Mouse (Mus musculus) neutrophil, adult 65 days (primary cell): ENCODE results near the gene Sec24a. TPM values are rescaled to one million over a fixed set of nuclear protein-coding genes. Genes with fewer than 3 reads are reported as not detected.

Source experiments
- total RNA-seq: library from RNA; stranded (reverse); gene quantifications from 2 replicates; pipeline ENCODE4 v1.2.4, GENCODE M21; 2023

Sec24a gene
- 26.7 and 31.6 TPM in 2 replicates for total RNA-seq

DNA sequence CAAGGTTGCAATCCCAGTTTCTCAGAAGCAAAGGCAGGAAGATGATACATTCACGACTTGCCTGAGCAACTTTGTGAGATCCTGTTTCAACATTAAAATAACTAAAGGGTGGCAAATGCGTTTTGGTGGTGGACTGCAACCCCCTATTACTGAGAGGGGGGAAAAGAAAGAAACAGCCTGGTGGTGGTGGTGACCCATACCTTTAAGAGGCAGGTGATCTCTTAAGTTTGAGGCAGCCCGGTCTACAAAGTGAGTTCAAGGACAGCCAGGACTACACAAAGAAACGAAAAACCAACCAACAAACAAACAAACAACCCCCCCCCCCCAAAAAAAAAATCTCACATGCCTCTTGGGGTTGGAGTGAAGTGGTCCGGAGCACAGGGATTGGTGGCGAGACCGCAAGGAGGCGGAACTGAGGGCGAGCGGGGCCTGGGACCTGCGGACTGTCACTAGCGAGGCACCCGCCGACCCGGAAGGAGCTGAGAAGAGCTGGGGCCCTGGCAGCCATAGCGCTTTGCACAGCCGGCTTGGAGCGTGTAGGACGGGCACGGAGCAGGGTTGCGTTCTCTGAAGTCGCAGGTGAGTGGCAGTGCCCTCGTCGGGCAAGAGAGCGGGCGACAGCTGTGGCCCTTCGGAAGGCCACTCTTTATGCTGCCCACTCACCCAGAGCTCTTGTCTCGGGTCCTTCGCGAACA is at the start of gene Sec24a, which contains the start of gene Sar1b:
Gene Sec24a (minus strand): TSS at position 422 of the 695 bp plus-strand sequence.
Gene Sar1b (plus strand): TSS at position 475 of the 695 bp plus-strand sequence.

GRCm38 (mm10) chr11:51688330-51689328 is 74.8 kb downstream of the Sec24a start, which contains the start of gene 0610009B22Rik:
0610009B22Rik (minus strand) TSS chr11:51688874.

DNA sequence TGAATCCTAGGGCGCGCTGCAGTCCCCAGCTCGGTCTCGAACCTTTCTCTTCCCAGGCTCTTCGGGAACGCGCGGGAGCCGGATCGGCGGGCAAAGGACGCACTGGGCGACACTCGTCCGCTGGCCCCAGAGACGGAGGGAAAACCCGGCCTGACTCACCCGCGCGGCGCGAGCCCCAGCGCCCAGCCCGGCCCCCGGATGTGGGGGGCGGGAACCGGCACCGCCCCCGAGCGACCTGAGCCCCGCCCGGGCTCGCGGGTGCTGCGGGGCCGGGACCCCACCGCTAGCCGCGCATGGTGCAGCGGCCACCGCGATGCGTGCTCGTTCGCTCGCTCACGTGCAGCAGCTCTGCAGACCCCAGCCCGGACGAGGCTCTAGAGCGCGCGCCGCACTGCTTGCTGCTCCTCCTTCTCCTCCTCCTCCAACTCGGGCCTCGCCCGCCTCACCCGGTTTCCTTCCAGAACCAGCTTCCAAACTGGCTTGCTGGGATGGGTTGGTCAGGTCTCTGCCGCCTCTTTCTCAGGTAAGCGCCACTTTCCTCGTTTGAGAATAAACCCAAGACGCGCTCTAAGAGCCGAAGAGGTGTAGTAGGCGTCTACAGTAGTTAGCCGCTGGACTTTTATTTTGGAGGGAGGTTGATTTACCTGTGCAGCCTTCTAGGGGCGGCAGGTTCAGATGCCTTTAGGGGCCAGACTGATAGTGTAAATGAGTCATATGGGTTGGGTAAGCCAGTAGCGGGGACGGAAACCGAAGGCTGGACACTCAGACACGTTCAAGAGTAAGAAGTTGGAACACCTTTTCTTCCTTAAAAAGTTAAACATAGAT is 112.5 kb downstream of the Sec24a start, which contains the start of the genes N4bp3 and D930048N14Rik:
Gene N4bp3 (minus strand): TSS at position 152 of the 825 bp plus-strand sequence.
Gene D930048N14Rik (plus strand): TSS at position 264 of the 825 bp plus-strand sequence.

Other genes with a start within 250 kb of the Sec24a start
- gene Phykpl, start 178.9 kb downstream of the Sec24a start, total RNA-seq, result 5.9 and 6.2 TPM in 2 replicates
- 132 and 142 TPM in 2 replicates for gene Hnrnpab, start 156.8 kb downstream of the Sec24a start, total RNA-seq
- gene Nhp2, start 143.9 kb downstream of the Sec24a start, total RNA-seq, result 28.5 and 34.4 TPM in 2 replicates
- 73.4 and 93.7 TPM in 2 replicates for gene Rmnd5b, start 127.7 kb downstream of the Sec24a start, total RNA-seq
- 6.0 and 11.2 TPM in 2 replicates for gene N4bp3, start 112.8 kb downstream of the Sec24a start, total RNA-seq
- gene D930048N14Rik, start 112.7 kb downstream of the Sec24a start, total RNA-seq, result 0.48 and 0.60 TPM in 2 replicates
- 6.5 and 7.1 TPM in 2 replicates for gene 0610009B22Rik, start 74.8 kb downstream of the Sec24a start, total RNA-seq
- 18.8 and 25.3 TPM in 2 replicates for gene Sar1b, start 53 bp upstream of the Sec24a start, total RNA-seq
- 8.4 and 9.4 TPM in 2 replicates for gene Jade2, start 94.0 kb upstream of the Sec24a start, total RNA-seq
- 26.0 and 30.6 TPM in 2 replicates for gene Cdkn2aipnl, start 204.0 kb upstream of the Sec24a start, total RNA-seq
- 185 and 215 TPM in 2 replicates for gene Ube2b, start 237.1 kb upstream of the Sec24a start, total RNA-seq
- gene Cdkl3, start 240.6 kb upstream of the Sec24a start, total RNA-seq, result 2.2 and 3.9 TPM in 2 replicates